Mouse (Mus musculus): ENCODE data around the gene Ap5z1. TPM values are rescaled to one million over a fixed set of nuclear protein-coding genes. Genes with fewer than 3 reads are reported as not detected.
A peak's percentile ranks its signal among the peaks of the same experiment; 100 is the strongest.

Ap5z1 gene
- polyA plus RNA-seq, 1 experiment from 2014 or later: 6.0 TPM

GRCm38 (mm10) chr5:142458791-142459557 lies 4.8 kb upstream of the Ap5z1 start:
- peaks cover 53% of the 10 kb centered on the region for H3K36me3 ChIP-seq (ENCODE audit: control insufficient read depth, insufficient read depth, low read length)
- no peak overlapping the region for H3K4me3 ChIP-seq (ENCODE audit: control insufficient read depth in 1 of 2, insufficient read depth in 1 of 2, low read depth in 1 of 2, low read length in 2 of 2)
- no peak overlapping the region for H3K4me2 ChIP-seq (ENCODE audit: low read length)
- 86% methylated on average over 17 of the region's 17 CpGs for WGBS
- H3K9ac ChIP-seq (ENCODE audit: low read length): no peak overlapping the region
- no peak for ATAC-seq (ENCODE audit: insufficient number of reproducible peaks, insufficient read depth, low FRiP score, low read depth)
- no peaks in the 10 kb centered on the region for H3K9me3 ChIP-seq (ENCODE audit: control insufficient read depth, low read length)
- no peaks in the 10 kb centered on the region for H3K27me3 ChIP-seq (ENCODE audit: control insufficient read depth, insufficient read depth, low read length)
- H3K27ac ChIP-seq (replicated peaks in 1 of 2; ENCODE audit: control insufficient read depth in 1 of 2, insufficient read depth in 1 of 2, low read depth in 2 of 2, low read length in 2 of 2): no peak overlapping the region
- H3K4me1 ChIP-seq (ENCODE audit: control insufficient read depth in 2 of 2, insufficient read depth in 2 of 2, low read length in 2 of 2): peaks cover 2 to 8% of the 10 kb centered on the region in 2 experiments; a peak in 2 of 4 replicates

DNA sequence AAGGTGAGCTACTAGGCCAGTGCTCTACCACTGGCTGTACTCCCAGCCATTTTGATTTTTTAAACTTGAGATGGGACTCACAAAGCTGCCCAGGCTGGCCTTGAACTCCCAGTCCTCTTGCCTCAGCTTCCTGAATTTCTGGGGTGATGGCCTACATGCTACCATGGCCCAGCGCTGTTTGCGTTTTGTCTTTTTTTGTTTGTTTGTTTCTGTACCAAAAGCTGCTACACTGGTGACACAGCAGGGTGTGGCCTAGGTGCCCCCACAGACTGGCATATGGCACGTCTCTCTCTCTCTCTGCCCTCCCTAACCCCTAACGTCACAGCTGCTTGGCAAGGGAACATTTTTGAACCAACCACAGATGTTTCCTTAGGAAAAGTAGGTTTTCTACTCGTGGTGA lies 3.9 kb upstream of the Ap5z1 start:
- no peaks in the 10 kb centered on the region for H3K27me3 ChIP-seq (ENCODE audit: control insufficient read depth, insufficient read depth, low read length)
- H3K9ac ChIP-seq (ENCODE audit: low read length): no peak overlapping the region
- H3K4me2 ChIP-seq (ENCODE audit: low read length): no peak overlapping the region
- peaks cover 44% of the 10 kb centered on the region for H3K36me3 ChIP-seq (ENCODE audit: control insufficient read depth, insufficient read depth, low read length)
- no peak overlapping the region for H3K27ac ChIP-seq (replicated peaks in 1 of 2; ENCODE audit: control insufficient read depth in 1 of 2, insufficient read depth in 1 of 2, low read depth in 2 of 2, low read length in 2 of 2)
- no peak for ATAC-seq (ENCODE audit: insufficient number of reproducible peaks, insufficient read depth, low FRiP score, low read depth)
- no peak overlapping the region for H3K4me3 ChIP-seq (ENCODE audit: control insufficient read depth in 1 of 2, insufficient read depth in 1 of 2, low read depth in 1 of 2, low read length in 2 of 2)
- no peaks in the 10 kb centered on the region for H3K9me3 ChIP-seq (ENCODE audit: control insufficient read depth, low read length)
- H3K4me1 ChIP-seq (ENCODE audit: control insufficient read depth in 2 of 2, insufficient read depth in 2 of 2, low read length in 2 of 2): peaks cover 5 to 11% of the 10 kb centered on the region in 2 experiments; a peak in 3 of 4 replicates
- 81% methylated on average over 5 of the region's 5 CpGs for WGBS

DNA sequence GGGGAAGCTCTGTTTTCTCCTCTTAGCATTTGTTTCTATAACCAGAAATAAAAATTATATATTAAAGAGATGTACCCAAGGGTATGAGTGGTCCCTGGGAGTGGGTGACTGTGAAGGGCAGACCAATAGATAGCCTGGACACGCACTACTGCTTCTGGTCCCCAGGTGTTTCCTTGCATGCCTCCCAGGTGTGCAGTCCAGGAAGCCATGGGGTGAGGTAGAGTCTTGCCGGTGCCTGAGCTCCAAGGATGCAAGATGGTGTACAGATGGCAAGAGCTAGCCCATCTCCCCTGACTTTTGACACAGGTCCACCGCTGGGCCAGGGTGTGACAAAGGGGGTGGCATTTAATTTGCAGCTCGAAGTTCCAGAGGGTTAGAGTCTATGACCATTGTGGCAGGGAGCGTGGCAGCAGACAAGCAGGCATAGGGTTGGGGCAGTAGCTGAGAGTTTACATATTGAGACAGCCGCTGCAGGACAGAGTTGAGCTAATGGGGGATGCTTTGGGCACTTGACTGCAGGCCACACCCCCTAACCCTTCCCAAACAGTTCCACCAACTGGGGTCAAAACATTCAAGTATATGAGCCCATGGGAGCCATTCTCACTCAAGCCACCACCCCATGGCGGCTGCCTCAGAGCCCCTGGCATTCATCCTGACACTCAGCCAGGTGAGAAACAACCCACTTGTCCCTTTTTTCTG lies 1.7 kb upstream of the Ap5z1 start:
- WGBS: 95% methylated on average over 7 of the region's 7 CpGs
- Histone ChIP-seq H3K27me3 (ENCODE audit: control insufficient read depth, insufficient read depth, low read length) (no peaks in the 10 kb centered on the region), H3K4me3 (ENCODE audit: control insufficient read depth in 1 of 2, insufficient read depth in 1 of 2, low read depth in 1 of 2, low read length in 2 of 2) (no peak overlapping the region), H3K9ac (ENCODE audit: low read length) (no peak overlapping the region), H3K9me3 (ENCODE audit: control insufficient read depth, low read length) (no peaks in the 10 kb centered on the region), H3K4me1 (ENCODE audit: control insufficient read depth in 2 of 2, insufficient read depth in 2 of 2, low read length in 2 of 2) (peaks cover 5 to 11% of the 10 kb centered on the region in 2 experiments; a peak in 3 of 4 replicates), H3K4me2 (ENCODE audit: low read length) (no peak overlapping the region), H3K36me3 (ENCODE audit: control insufficient read depth, insufficient read depth, low read length) (peaks cover 27% of the 10 kb centered on the region), H3K27ac (replicated peaks in 1 of 2; ENCODE audit: control insufficient read depth in 1 of 2, insufficient read depth in 1 of 2, low read depth in 2 of 2, low read length in 2 of 2) (no peak overlapping the region)
- ATAC-seq (ENCODE audit: insufficient number of reproducible peaks, insufficient read depth, low FRiP score, low read depth): no peak

DNA sequence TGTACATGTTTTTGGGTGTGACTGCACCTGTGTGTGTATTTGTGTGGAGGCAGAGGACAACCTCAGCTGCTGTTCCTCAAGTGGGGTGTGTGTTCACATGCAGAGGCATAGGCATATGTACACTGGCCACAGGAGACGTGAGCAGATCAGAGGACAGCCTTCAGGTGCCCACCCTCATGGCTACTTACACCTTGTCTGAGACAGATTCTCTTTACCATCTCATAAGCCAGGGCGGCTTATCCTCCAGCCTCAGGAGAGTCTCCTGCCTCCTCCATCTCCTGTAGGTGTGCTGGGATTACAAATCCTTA lies 1.1 kb upstream of the Ap5z1 start:
- H3K4me3 ChIP-seq (ENCODE audit: control insufficient read depth in 1 of 2, insufficient read depth in 1 of 2, low read depth in 1 of 2, low read length in 2 of 2): no peak overlapping the region
- no peak overlapping the region for H3K9ac ChIP-seq (ENCODE audit: low read length)
- no peak overlapping the region for H3K4me2 ChIP-seq (ENCODE audit: low read length)
- H3K9me3 ChIP-seq (ENCODE audit: control insufficient read depth, low read length): no peaks in the 10 kb centered on the region
- no peak for ATAC-seq (ENCODE audit: insufficient number of reproducible peaks, insufficient read depth, low FRiP score, low read depth)
- 82% methylated on average over 2 of the region's 2 CpGs for WGBS
- H3K36me3 ChIP-seq (ENCODE audit: control insufficient read depth, insufficient read depth, low read length): peaks cover 27% of the 10 kb centered on the region
- peak overlapping the region in 1 of 2 experiments; percentile 81; a peak in 1 of 4 replicates for H3K27ac ChIP-seq (replicated peaks in 1 of 2; ENCODE audit: control insufficient read depth in 1 of 2, insufficient read depth in 1 of 2, low read depth in 2 of 2, low read length in 2 of 2)
- H3K4me1 ChIP-seq (ENCODE audit: control insufficient read depth in 2 of 2, insufficient read depth in 2 of 2, low read length in 2 of 2): peaks cover 5 to 6% of the 10 kb centered on the region in 2 experiments; a peak in 2 of 4 replicates
- no peaks in the 10 kb centered on the region for H3K27me3 ChIP-seq (ENCODE audit: control insufficient read depth, insufficient read depth, low read length)

- WGBS: 85% methylated on average over 6 of the region's 6 CpGs
- Histone ChIP-seq H3K9me3 (ENCODE audit: control insufficient read depth, low read length) (no peaks in the 10 kb centered on the region), H3K27ac (replicated peaks in 1 of 2; ENCODE audit: control insufficient read depth in 1 of 2, insufficient read depth in 1 of 2, low read depth in 2 of 2, low read length in 2 of 2) (peak overlapping the region; percentile 81 to 92), H3K36me3 (ENCODE audit: control insufficient read depth, insufficient read depth, low read length) (peaks cover 26% of the 10 kb centered on the region), H3K4me1 (ENCODE audit: control insufficient read depth in 2 of 2, insufficient read depth in 2 of 2, low read length in 2 of 2) (peaks cover 5 to 6% of the 10 kb centered on the region in 2 experiments; a peak in 2 of 4 replicates), H3K4me2 (ENCODE audit: low read length) (peak overlapping the region; percentile 87), H3K27me3 (ENCODE audit: control insufficient read depth, insufficient read depth, low read length) (no peaks in the 10 kb centered on the region), H3K9ac (ENCODE audit: low read length) (peak overlapping the region; percentile 70; the same call in 1 of the 2 replicates), H3K4me3 (ENCODE audit: control insufficient read depth in 1 of 2, insufficient read depth in 1 of 2, low read depth in 1 of 2, low read length in 2 of 2) (peak overlapping the region in 1 of 2 experiments; percentile 68; a peak in 2 of 4 replicates)
- no peak for ATAC-seq (ENCODE audit: insufficient number of reproducible peaks, insufficient read depth, low FRiP score, low read depth)
These were observed 733 bp upstream of the Ap5z1 start for GRCm38 (mm10) chr5:142463011-142463410.

- no peaks in the 10 kb centered on the region for H3K9me3 ChIP-seq (ENCODE audit: control insufficient read depth, low read length)
- peaks cover 4 to 6% of the 10 kb centered on the region in 2 experiments; a peak in 2 of 4 replicates for H3K4me1 ChIP-seq (ENCODE audit: control insufficient read depth in 2 of 2, insufficient read depth in 2 of 2, low read length in 2 of 2)
- H3K4me3 ChIP-seq (ENCODE audit: control insufficient read depth in 1 of 2, insufficient read depth in 1 of 2, low read depth in 1 of 2, low read length in 2 of 2): no peak overlapping the region
- WGBS: 88% methylated on average over 13 of the region's 13 CpGs
- no peak overlapping the region for H3K4me2 ChIP-seq (ENCODE audit: low read length)
- peaks cover 54% of the 10 kb centered on the region for H3K36me3 ChIP-seq (ENCODE audit: control insufficient read depth, insufficient read depth, low read length)
- H3K27ac ChIP-seq (replicated peaks in 1 of 2; ENCODE audit: control insufficient read depth in 1 of 2, insufficient read depth in 1 of 2, low read depth in 2 of 2, low read length in 2 of 2): no peak overlapping the region
- ATAC-seq (ENCODE audit: insufficient number of reproducible peaks, insufficient read depth, low FRiP score, low read depth): no peak
- no peaks in the 10 kb centered on the region for H3K27me3 ChIP-seq (ENCODE audit: control insufficient read depth, insufficient read depth, low read length)
- no peak overlapping the region for H3K9ac ChIP-seq (ENCODE audit: low read length)
These were observed 4.6 kb downstream of the Ap5z1 start for GRCm38 (mm10) chr5:142468375-142468774.

DNA sequence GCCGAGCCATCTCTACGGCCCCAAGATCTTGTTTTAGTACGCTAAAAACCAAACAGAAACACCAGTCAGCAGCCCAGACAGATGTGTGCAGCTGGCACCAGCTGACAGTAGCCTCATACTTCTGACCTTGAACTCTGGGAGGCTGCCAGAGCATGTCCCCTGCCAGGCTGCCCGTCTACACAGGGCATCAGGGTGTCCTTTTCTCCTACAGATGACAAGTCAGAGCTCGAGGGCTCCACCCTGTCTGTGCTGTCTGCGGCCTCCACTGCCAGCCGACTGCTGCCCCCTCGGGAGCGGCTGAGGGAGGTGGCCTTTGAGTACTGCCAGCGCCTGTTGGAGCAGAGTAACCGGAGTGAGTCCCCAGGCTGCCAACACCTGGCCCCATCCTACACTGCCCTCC lies 6.1 kb downstream of the Ap5z1 start:
- no peak overlapping the region for H3K4me3 ChIP-seq (ENCODE audit: control insufficient read depth in 1 of 2, insufficient read depth in 1 of 2, low read depth in 1 of 2, low read length in 2 of 2)
- no peaks in the 10 kb centered on the region for H3K9me3 ChIP-seq (ENCODE audit: control insufficient read depth, low read length)
- peaks cover 0 to 3% of the 10 kb centered on the region in 2 experiments; a peak in 1 of 4 replicates for H3K4me1 ChIP-seq (ENCODE audit: control insufficient read depth in 2 of 2, insufficient read depth in 2 of 2, low read length in 2 of 2)
- H3K4me2 ChIP-seq (ENCODE audit: low read length): no peak overlapping the region
- no peak overlapping the region for H3K27ac ChIP-seq (replicated peaks in 1 of 2; ENCODE audit: control insufficient read depth in 1 of 2, insufficient read depth in 1 of 2, low read depth in 2 of 2, low read length in 2 of 2)
- no peak overlapping the region for H3K9ac ChIP-seq (ENCODE audit: low read length)
- H3K27me3 ChIP-seq (ENCODE audit: control insufficient read depth, insufficient read depth, low read length): no peaks in the 10 kb centered on the region
- WGBS: 88% methylated on average over 11 of the region's 11 CpGs
- peaks cover 63% of the 10 kb centered on the region for H3K36me3 ChIP-seq (ENCODE audit: control insufficient read depth, insufficient read depth, low read length)
- ATAC-seq (ENCODE audit: insufficient number of reproducible peaks, insufficient read depth, low FRiP score, low read depth): no peak
